Mouse (Mus musculus): ENCODE results near the gene Pias4.

GRCm38 (mm10) chr10:81137252-81138130 is 30.2 kb downstream of the Pias4 start:
- TF ChIP-seq CTCF (IDR thresholded peaks at IDR 0.05), result no peak
- no peak for TF ChIP-seq EP300 (IDR thresholded peaks at IDR 0.05)

All from lung, postnatal 0 days (tissue).